Mouse (Mus musculus) kidney, postnatal 0 days (tissue): ENCODE results near the gene Six4. TPM values are rescaled to one million over a fixed set of nuclear protein-coding genes. Genes with fewer than 3 reads are reported as not detected.
"Not testable (repeated sequence)": the region's sequence is repeated elsewhere in the genome, so short reads cannot be mapped to it uniquely, and the experiment has no call there.

Experiments
- ATAC-seq: fragments of 200-750 bp; cut with Nextera tagmentation; replicated peaks from 2 replicates; pipeline ENCODE4 v1.8.0; 2017; ENCODE audit warnings: low read depth, moderate number of reproducible peaks, moderate TSS enrichment, moderate library complexity; ENCODE audit not compliant: low FRiP score
- DNase-seq: peaks from one replicate; pipeline ENCODE4 v3.0.0-alpha.2; 2016; ENCODE audit warnings: low spot score
- H3K27ac ChIP-seq: fragments of 300-500 bp; sonication (generic); 2 replicates; pipeline ENCODE4 v1.5.1; 2014; ENCODE audit warnings: mild to moderate bottlenecking
- H3K27me3 ChIP-seq: fragments of 300-500 bp; sonication (generic); 2 replicates; pipeline ENCODE4 v1.6.1; 2014; ENCODE audit warnings: low read length, mixed read lengths; ENCODE audit not compliant: insufficient read depth
- H3K36me3 ChIP-seq: fragments of 300-500 bp; sonication (generic); 2 replicates; pipeline ENCODE4 v1.6.1; 2014; ENCODE audit warnings: low read length, mixed read lengths; ENCODE audit not compliant: insufficient read depth
- H3K4me1 ChIP-seq: fragments of 300-500 bp; sonication (generic); replicated peaks from 2 replicates; pipeline ENCODE4 v1.6.1; 2014; ENCODE audit warnings: antibody characterized with exemption, low read length, mixed read lengths; ENCODE audit not compliant: insufficient read depth
- H3K4me2 ChIP-seq: fragments of 300-500 bp; sonication (generic); 2 replicates; pipeline ENCODE4 v1.6.1; 2014; ENCODE audit warnings: mild to moderate bottlenecking, low read length, moderate library complexity, mixed read lengths
- H3K4me3 ChIP-seq: fragments of 300-500 bp; sonication (generic); replicated peaks from 2 replicates; pipeline ENCODE4 v1.5.1; 2014; ENCODE audit warnings: low read depth, low read length
- H3K9ac ChIP-seq: fragments of 300-500 bp; sonication (generic); 2 replicates; pipeline ENCODE4 v1.6.1; 2014; ENCODE audit warnings: low read depth, low read length
- H3K9me3 ChIP-seq: fragments of 300-500 bp; sonication (generic); replicated peaks from 2 replicates; pipeline ENCODE4 v1.6.1; 2016; ENCODE audit warnings: low read length, inconsistent platforms, mixed read lengths
- CTCF ChIP-seq: IDR thresholded peaks from 2 replicates; pipeline ENCODE4 v1.5.1; 2016; ENCODE audit warnings: antibody characterized with exemption, low read depth, mild to moderate bottlenecking, moderate library complexity
- WGBS: fragments of 180-500 bp; shearing (Covaris S2); extraction: QIAGEN DNeasy Blood & Tissue Kit; methylation state at CpG from one replicate; pipeline ENCODE4 v1.1.7; 2014; 5-methylcytosine and 5-hydroxymethylcytosine counted together
- polyA plus RNA-seq: library from polyadenylated mRNA; unstranded; fragments of >200 nt; fragmentation: Nextera tagmentation; extraction: Ambion mirVana; gene quantifications from 2 replicates; pipeline ENCODE4 v1.2.1, GENCODE M21; 2015

Six4 gene
- polyA plus RNA-seq, 1 experiment from 2014 or later, result 2.2 TPM

GRCm38 (mm10) chr12:73088911-73089310 lies 24.3 kb downstream of the Six4 start:
- no peak for DNase-seq
- TF ChIP-seq CTCF, result no peak
- WGBS, result 71% methylated on average over 5 of the region's 5 CpGs

GRCm38 (mm10) chr12:73088500-73088899 lies 24.8 kb downstream of the Six4 start:
- H3K4me3 ChIP-seq, result no peak overlapping the region
- ATAC-seq (no peak), DNase-seq (no peak)
- no peaks in the 10 kb centered on the region for H3K4me1 ChIP-seq
- WGBS, result 66% methylated on average over 5 of the region's 5 CpGs
- no peak overlapping the region for H3K4me2 ChIP-seq
- H3K27me3 ChIP-seq, result no peaks in the 10 kb centered on the region
- H3K27ac ChIP-seq, result no peak overlapping the region
- H3K9ac ChIP-seq, result no peak overlapping the region
- TF ChIP-seq CTCF, result no peak
- no peaks in the 10 kb centered on the region for H3K9me3 ChIP-seq
- no peaks in the 10 kb centered on the region for H3K36me3 ChIP-seq

More at GRCm38 (mm10) chr12:73088911-73089310, 24.3 kb downstream of the Six4 start:
- no peaks in the 10 kb centered on the region for H3K4me1 ChIP-seq
- no peak overlapping the region for H3K4me2 ChIP-seq
- ATAC-seq, result no peak
- H3K36me3 ChIP-seq, result no peaks in the 10 kb centered on the region
- H3K9me3 ChIP-seq, result no peaks in the 10 kb centered on the region
- H3K9ac ChIP-seq, result no peak overlapping the region
- H3K27ac ChIP-seq, result no peak overlapping the region
- no peaks in the 10 kb centered on the region for H3K27me3 ChIP-seq
- no peak overlapping the region for H3K4me3 ChIP-seq

- ATAC-seq, result no peak
- no peak overlapping the region for H3K4me3 ChIP-seq
- H3K27me3 ChIP-seq, result no peaks in the 10 kb centered on the region
Observed at GRCm38 (mm10) chr12:73087086-73087485, 26.2 kb downstream of the Six4 start.

DNA sequence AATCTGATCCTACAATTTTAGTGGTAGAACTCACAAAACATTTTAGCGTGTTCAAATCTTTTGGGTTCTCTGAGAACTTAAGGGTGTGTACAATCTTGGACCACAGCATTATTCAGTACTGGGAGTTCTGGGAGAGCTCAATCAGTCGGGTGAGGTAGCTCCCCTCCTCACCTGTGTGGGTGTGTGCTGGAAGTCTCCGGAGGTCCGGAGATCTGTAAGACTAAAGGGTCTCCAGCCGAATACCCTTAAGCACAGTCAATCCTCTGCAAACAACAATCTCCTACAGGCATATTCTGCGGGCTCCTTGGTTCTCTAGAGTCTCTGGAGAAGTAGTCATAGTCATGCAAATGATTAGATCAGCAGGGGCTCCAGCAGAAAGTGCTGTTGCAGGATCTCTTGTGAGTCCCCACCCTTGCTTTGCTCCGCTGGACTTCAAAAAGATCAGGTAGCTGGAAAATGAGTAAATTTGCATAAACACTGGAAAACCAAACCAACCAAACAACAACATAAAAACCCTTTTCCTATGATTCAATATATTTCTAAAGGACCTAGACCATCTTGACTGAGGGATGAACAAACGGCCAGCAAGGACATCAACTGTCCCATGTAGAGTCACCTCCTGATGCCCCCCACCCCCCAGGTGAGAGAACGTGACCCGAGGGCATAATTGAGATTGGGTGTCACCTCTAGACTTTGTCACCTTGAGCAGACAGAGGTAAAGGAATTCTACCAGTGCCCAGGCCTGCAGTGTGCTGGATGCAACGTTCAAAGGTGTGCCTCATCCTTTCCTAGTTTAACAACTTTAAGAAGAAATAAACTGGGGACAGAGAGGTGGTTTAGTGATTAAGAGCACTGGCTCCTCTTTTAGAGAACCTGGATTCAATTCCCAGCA lies 27.3 kb downstream of the Six4 start:
- H3K9me3 ChIP-seq, result no peaks in the 10 kb centered on the region
- no peak for TF ChIP-seq CTCF
- H3K27me3 ChIP-seq, result no peaks in the 10 kb centered on the region
- no peak overlapping the region for H3K27ac ChIP-seq
- no peaks in the 10 kb centered on the region for H3K4me1 ChIP-seq
- DNase-seq (no peak), ATAC-seq (no peak)
- H3K4me3 ChIP-seq, result no peak overlapping the region
- no peak overlapping the region for H3K4me2 ChIP-seq
- H3K36me3 ChIP-seq, result no peaks in the 10 kb centered on the region
- WGBS, result 32% methylated on average over 11 of the region's 11 CpGs
- H3K9ac ChIP-seq, result no peak overlapping the region

More at GRCm38 (mm10) chr12:73087086-73087485, 26.2 kb downstream of the Six4 start:
- H3K36me3 ChIP-seq, result no peaks in the 10 kb centered on the region
- no peaks in the 10 kb centered on the region for H3K4me1 ChIP-seq
- H3K9me3 ChIP-seq, result no peaks in the 10 kb centered on the region
- H3K27ac ChIP-seq, result no peak overlapping the region
- H3K9ac ChIP-seq, result no peak overlapping the region
- DNase-seq, result no peak
- 89% methylated on average over 7 of the region's 7 CpGs for WGBS
- no peak for TF ChIP-seq CTCF
- no peak overlapping the region for H3K4me2 ChIP-seq

GRCm38 (mm10) chr12:73083773-73084172 lies 29.5 kb downstream of the Six4 start:
- H3K4me2 ChIP-seq, result no peak overlapping the region
- no peak for DNase-seq
- 80% methylated on average over 4 of the region's 4 CpGs for WGBS

DNA sequence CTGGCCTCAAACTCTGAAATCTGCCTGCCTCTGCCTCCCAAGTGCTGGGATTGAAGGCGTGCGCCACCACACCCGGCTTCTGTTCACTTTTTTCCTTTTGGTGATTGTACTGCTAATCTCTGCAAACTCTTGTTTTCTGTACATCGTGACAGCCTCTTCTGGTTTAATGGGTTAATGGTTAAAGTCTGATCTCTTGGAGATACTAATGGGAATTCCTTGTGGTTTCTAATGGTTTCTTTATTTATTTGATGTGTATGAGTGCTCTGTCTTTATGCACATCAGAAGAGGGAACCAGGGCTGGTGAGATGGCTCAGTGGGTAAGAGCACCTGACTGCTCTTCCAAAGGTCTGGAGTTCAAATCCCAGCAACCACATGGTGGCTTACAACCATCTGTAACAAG lies 31.4 kb downstream of the Six4 start:
- WGBS, result 85% methylated on average over 4 of the region's 4 CpGs
- not testable (repeated sequence) for H3K4me3 ChIP-seq, H3K27ac ChIP-seq, H3K4me1 ChIP-seq, H3K27me3 ChIP-seq, DNase-seq, H3K36me3 ChIP-seq, H3K4me2 ChIP-seq, H3K9ac ChIP-seq, ATAC-seq, H3K9me3 ChIP-seq

More at GRCm38 (mm10) chr12:73083773-73084172, 29.5 kb downstream of the Six4 start:
- H3K36me3 ChIP-seq, result no peaks in the 10 kb centered on the region
- TF ChIP-seq CTCF, result no peak
- no peak for ATAC-seq
- no peaks in the 10 kb centered on the region for H3K9me3 ChIP-seq
- H3K4me3 ChIP-seq, result no peak overlapping the region
- no peak overlapping the region for H3K9ac ChIP-seq
- no peaks in the 10 kb centered on the region for H3K4me1 ChIP-seq
- no peak overlapping the region for H3K27ac ChIP-seq
- no peaks in the 10 kb centered on the region for H3K27me3 ChIP-seq
